15 mouse cellular contexts compared by ENCODE assay signal in the genomic region with DNA sequence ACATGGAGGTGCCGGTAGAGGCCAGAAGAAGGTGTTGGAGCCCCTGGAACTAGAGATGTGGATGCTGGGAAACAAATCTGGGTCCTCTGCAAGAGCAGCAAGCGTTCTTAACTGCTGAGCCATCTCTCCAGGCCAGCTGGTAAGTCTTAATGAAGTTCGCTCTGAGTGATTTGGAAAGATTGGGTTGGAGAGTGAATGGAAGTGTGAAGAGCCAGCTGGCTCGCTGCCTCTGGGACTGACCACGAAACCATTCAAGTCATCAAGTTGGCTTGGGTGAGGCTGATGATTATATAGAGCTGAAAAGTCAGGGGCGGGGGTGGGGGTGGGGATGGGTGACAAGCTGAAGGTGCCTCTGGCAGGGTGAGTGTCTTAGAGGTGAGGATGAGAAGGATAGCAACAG.
A peak's percentile ranks its signal among the peaks of the same experiment; 100 is the strongest.
DNase-seq lines count a peak whose midpoint lies in the region.
"Had no signal": no experiment of that assay in that cellular context is flagged by ENCODE, and none has a peak within 500 bp of the region (broad histone marks: within the 10 kb centered on the region; RNA-seq: fewer than 3 reads in every experiment).

No protein-coding gene starts in this region.

- no peak overlapping the region for H3K27ac ChIP-seq in heart, embryonic 10.5 days
- H3K27ac ChIP-seq: embryonic facial prominence, embryonic 13.5 days; limb, embryonic 10.5 days; lung, embryonic 15.5 days had no signal

- H3K9me3 ChIP-seq in heart, embryonic 10.5 days, result no peaks in the 10 kb centered on the region
- H3K9me3 ChIP-seq: embryonic facial prominence, embryonic 13.5 days; limb, embryonic 10.5 days; lung, embryonic 15.5 days had no signal

- H3K4me3 ChIP-seq in heart, embryonic 10.5 days, result no peak overlapping the region
- H3K4me3 ChIP-seq: embryonic facial prominence, embryonic 13.5 days; limb, embryonic 10.5 days; lung, embryonic 15.5 days had no signal

- no peaks in the 10 kb centered on the region; the same call in 1 of the 2 replicates for H3K27me3 ChIP-seq in heart, embryonic 10.5 days (ENCODE audit: insufficient read depth, poor library complexity, severe bottlenecking)
- H3K27me3 ChIP-seq: embryonic facial prominence, embryonic 13.5 days; lung, embryonic 15.5 days had no signal

- intact Hi-C loops in heart, postnatal 25 days (cut with DNase I), result no loop called here

- WGBS in heart, embryonic 10.5 days, result 70% methylated on average over 6 of the region's 6 CpGs

- H3K4me1 ChIP-seq in heart, embryonic 10.5 days, result no peaks in the 10 kb centered on the region
- H3K4me1 ChIP-seq: embryonic facial prominence, embryonic 13.5 days; limb, embryonic 10.5 days; lung, embryonic 15.5 days had no signal

- DNase-seq in heart, postnatal 25 days (ENCODE audit: low spot score), result peak; percentile 7
- DNase-seq in heart, embryonic 10.5 days (ENCODE audit: low spot score), result no peak
- DNase-seq in 3134 (ENCODE audit: extremely low read depth, insufficient read length, low spot score) (peak; percentile 75), 3T3-L1 (ENCODE audit: low read depth, low spot score) (peak; percentile 80)
- DNase-seq in gastrocnemius, postnatal 25 days, result peak; percentile 18
- no peak for DNase-seq in kidney, postnatal 36 days
- DNase-seq in embryo, embryonic 10 days (ENCODE audit: low spot score), result no peak
- DNase-seq: adrenal gland, postnatal 14 days; cerebellum, adult 18-20 months; kidney, adult 8-10 months; kidney, postnatal 4 days; thymus, postnatal 4 days had no signal

- no peaks in the 10 kb centered on the region for H3K36me3 ChIP-seq in heart, embryonic 10.5 days
- H3K36me3 ChIP-seq: embryonic facial prominence, embryonic 13.5 days; limb, embryonic 10.5 days; lung, embryonic 15.5 days had no signal

Comparison
In these comparisons a context has a peak if more than half of its experiments do, and no peak if none do; other contexts are left out.
1. DNase-seq: peak in heart, postnatal 25 days (single experiment), 3134 (single experiment), 3T3-L1 (single experiment) and gastrocnemius, postnatal 25 days (single experiment); none in heart, embryonic 10.5 days (single experiment), kidney, postnatal 36 days (0 of 2) and embryo, embryonic 10 days (single experiment).